Mouse (Mus musculus): Measurements from ENCODE around the gene Ccdc28a.

The Ccdc28a gene

GRCm38 (mm10) chr10:18234560-18235401, at the start of gene Ccdc28a:
TSS of gene Ccdc28a (minus strand) at chr10:18234998.
- DNase-seq (ENCODE audit: low read depth, low spot score) = peak; percentile 97

- DNase-seq (ENCODE audit: low read depth, low spot score) = no peak
Measured at GRCm38 (mm10) chr10:18283991-18284390, 49.2 kb upstream of the Ccdc28a start.

- no peak for DNase-seq (ENCODE audit: low read depth, low spot score)
Measured at GRCm38 (mm10) chr10:18276090-18276734, 41.4 kb upstream of the Ccdc28a start.

- DNase-seq (ENCODE audit: low read depth, low spot score) = peak; percentile 60
Measured at GRCm38 (mm10) chr10:18251345-18251744, 16.5 kb upstream of the Ccdc28a start.

GRCm38 (mm10) chr10:18243614-18244013, 8.8 kb upstream of the Ccdc28a start:
- no peak for DNase-seq (ENCODE audit: low read depth, low spot score)

GRCm38 (mm10) chr10:18237191-18237590, 2.4 kb upstream of the Ccdc28a start:
- DNase-seq (ENCODE audit: low read depth, low spot score) = no peak

GRCm38 (mm10) chr10:18236328-18236927, 1.6 kb upstream of the Ccdc28a start:
- peak; percentile 35 for DNase-seq (ENCODE audit: low read depth, low spot score)

GRCm38 (mm10) chr10:18235402-18235747, 577 bp upstream of the Ccdc28a start:
- DNase-seq (ENCODE audit: low read depth, low spot score) = no peak

GRCm38 (mm10) chr10:18233891-18234290, 907 bp downstream of the Ccdc28a start:
- peak; percentile 21 for DNase-seq (ENCODE audit: low read depth, low spot score)

GRCm38 (mm10) chr10:18224386-18224785, 10.4 kb downstream of the Ccdc28a start:
- no peak for DNase-seq (ENCODE audit: low read depth, low spot score)

GRCm38 (mm10) chr10:18219351-18219750, 15.4 kb downstream of the Ccdc28a start:
- DNase-seq (ENCODE audit: low read depth, low spot score) = no peak

- no peak for DNase-seq (ENCODE audit: low read depth, low spot score)
Measured at GRCm38 (mm10) chr10:18214124-18214523, 20.7 kb downstream of the Ccdc28a start.

- peak; percentile 79 for DNase-seq (ENCODE audit: low read depth, low spot score)
Measured at GRCm38 (mm10) chr10:18213373-18213772, 21.4 kb downstream of the Ccdc28a start.

GRCm38 (mm10) chr10:18210726-18211125, 24.1 kb downstream of the Ccdc28a start, which contains the start of gene Ect2l:
TSS of gene Ect2l (minus strand) at chr10:18210890.
- DNase-seq (ENCODE audit: low read depth, low spot score) = peak; percentile 87

GRCm38 (mm10) chr10:18210119-18210518, 24.7 kb downstream of the Ccdc28a start:
- no peak for DNase-seq (ENCODE audit: low read depth, low spot score)

- peak; percentile 57 for DNase-seq (ENCODE audit: low read depth, low spot score)
Measured at GRCm38 (mm10) chr10:18204067-18204466, 30.7 kb downstream of the Ccdc28a start.

- DNase-seq (ENCODE audit: low read depth, low spot score) = no peak
Measured at GRCm38 (mm10) chr10:18202401-18202800, 32.4 kb downstream of the Ccdc28a start.

- no peak for DNase-seq (ENCODE audit: low read depth, low spot score)
Measured at GRCm38 (mm10) chr10:18200656-18201055, 34.1 kb downstream of the Ccdc28a start.

GRCm38 (mm10) chr10:18199919-18200318, 34.9 kb downstream of the Ccdc28a start:
- DNase-seq (ENCODE audit: low read depth, low spot score) = no peak

- no peak for DNase-seq (ENCODE audit: low read depth, low spot score)
Measured at GRCm38 (mm10) chr10:18198286-18199015, 36.3 kb downstream of the Ccdc28a start.

GRCm38 (mm10) chr10:18197206-18197979, 37.4 kb downstream of the Ccdc28a start:
- DNase-seq (ENCODE audit: low read depth, low spot score) = peak; percentile 82

Data from ES-CJ7 (cell line).